In genomic region chr2:167605178-167605794, GRCm38 (mm10) we compare ENCODE assay signal across 8 mouse cellular contexts. TPM values are rescaled to one million over a fixed set of nuclear protein-coding genes. Genes with fewer than 3 reads are reported as not detected.
DNase-seq lines count a peak whose midpoint lies in the region; ATAC-seq and TF ChIP-seq lines count a peak whose summit lies in the region.

No protein-coding gene starts in this region.

- H3K9ac ChIP-seq in ES-E14 (ENCODE audit: insufficient read depth, low read depth, low read length, poor library complexity, severe bottlenecking), result no peak overlapping the region
- no peak overlapping the region for H3K9ac ChIP-seq in lung, embryonic 15.5 days

- no peaks in the 10 kb centered on the region for H3K9me3 ChIP-seq in ES-E14 (ENCODE audit: control insufficient read depth, insufficient read depth, low read depth, low read length)
- no peaks in the 10 kb centered on the region for H3K9me3 ChIP-seq in hindbrain, embryonic 10.5 days
- no peaks in the 10 kb centered on the region for H3K9me3 ChIP-seq in lung, embryonic 15.5 days

- peaks cover 0 to 3% of the 10 kb centered on the region in 2 experiments; a peak in 1 of 4 replicates for H3K4me1 ChIP-seq in ES-E14 (ENCODE audit: control insufficient read depth in 2 of 2, insufficient read depth in 2 of 2, low read length in 2 of 2, poor library complexity in 1 of 2)
- H3K4me1 ChIP-seq in cerebellum, adult 2 months (ENCODE audit: control insufficient read depth, insufficient read depth, low read length), result no peaks in the 10 kb centered on the region
- peaks cover 29% of the 10 kb centered on the region for H3K4me1 ChIP-seq in hindbrain, embryonic 10.5 days (replicated peaks)
- H3K4me1 ChIP-seq in lung, embryonic 15.5 days, result peaks cover 21% of the 10 kb centered on the region

- peak; percentile 90 for ATAC-seq in frontal cortex, adult (ENCODE audit: low TSS enrichment)
- ATAC-seq in lung, embryonic 15.5 days (ENCODE audit: borderline replicate concordance, extremely low read depth, low FRiP score, low TSS enrichment), result peak; percentile 40; the same call in 1 of the 2 replicates

- no peak overlapping the region for H3K4me3 ChIP-seq in ES-E14 (ENCODE audit: insufficient read depth in 1 of 2, low read depth in 1 of 2, low read length in 2 of 2, poor library complexity in 1 of 2, severe bottlenecking in 1 of 2)
- H3K4me3 ChIP-seq in cerebellum, adult 2 months (replicated peaks; ENCODE audit: insufficient read depth, low read depth, low read length), result no peak overlapping the region
- no peak overlapping the region for H3K4me3 ChIP-seq in hindbrain, embryonic 10.5 days
- H3K4me3 ChIP-seq in lung, embryonic 15.5 days, result no peak overlapping the region

- peak; percentile 96 for TF ChIP-seq CTCF in cerebellum, adult 2 months (IDR thresholded peaks at IDR 0.05; ENCODE audit: borderline replicate concordance, insufficient read depth, low read depth, low read length)

- no peaks in the 10 kb centered on the region for H3K27me3 ChIP-seq in cerebellum, adult 2 months (ENCODE audit: control insufficient read depth, insufficient read depth, low read length)
- H3K27me3 ChIP-seq in hindbrain, embryonic 10.5 days (ENCODE audit: insufficient read depth, poor library complexity, severe bottlenecking), result peaks cover 31% of the 10 kb centered on the region
- no peaks in the 10 kb centered on the region for H3K27me3 ChIP-seq in lung, embryonic 15.5 days

- TF ChIP-seq POLR2A in cerebellum, adult 2 months (IDR thresholded peaks at IDR 0.05; ENCODE audit: borderline replicate concordance, insufficient read depth, low read length), result no peak

- in situ Hi-C loops in ES-E14 (cut with MboI; ENCODE audit: low sequenced_read_pairs in 2 of 2, unreplicated experiment in 2 of 2), result no loop called here

- no peak overlapping the region for H3K27ac ChIP-seq in ES-E14 (ENCODE audit: insufficient read depth, low read depth, low read length, poor library complexity, severe bottlenecking)
- H3K27ac ChIP-seq in cerebellum, adult 2 months (ENCODE audit: insufficient read depth, low read length), result no peak overlapping the region
- no peak overlapping the region for H3K27ac ChIP-seq in hindbrain, embryonic 10.5 days
- no peak overlapping the region for H3K27ac ChIP-seq in lung, embryonic 15.5 days

- H3K36me3 ChIP-seq in ES-E14 (ENCODE audit: control insufficient read depth, insufficient read depth, low read length, poor library complexity, severe bottlenecking), result peaks cover 16% of the 10 kb centered on the region
- H3K36me3 ChIP-seq in hindbrain, embryonic 10.5 days, result peaks cover 30% of the 10 kb centered on the region
- H3K36me3 ChIP-seq in lung, embryonic 15.5 days, result peaks cover 21% of the 10 kb centered on the region

- WGBS in cerebellum, adult 2 months, result 35% methylated on average over 11 of the region's 11 CpGs
- 25% methylated on average over 11 of the region's 11 CpGs for WGBS in hindbrain, embryonic 10.5 days
- WGBS in lung, embryonic 15.5 days, result 28% methylated on average over 11 of the region's 11 CpGs

- peak; percentile 68 for DNase-seq in ES-E14 (ENCODE audit: low read depth, low spot score)
- DNase-seq in cerebellum, adult 2 months, result peak; percentile 68 to 77
- DNase-seq in hindbrain, embryonic 10.5 days (ENCODE audit: low spot score), result peak; percentile 88
- peak; percentile 83 for DNase-seq in layer of hippocampus, adult 9-10 months (ENCODE audit: low spot score)
- peak; percentile 85 for DNase-seq in ovary, postnatal 14 days (ENCODE audit: low spot score)
- peak; percentile 66 to 91 for DNase-seq in thymus, postnatal 10 days (ENCODE audit: low spot score in 2 of 2)

- H3K4me2 ChIP-seq in lung, embryonic 15.5 days, result no peak overlapping the region

TF ChIP-seq in ES-E14, 5 proteins besides CTCF, POLR2A, EP300 and RAD21:
- TF ChIP-seq ZNF384 (IDR thresholded peaks at IDR 0.05; ENCODE audit: low read depth, low read length) (no peak), CHD2 (IDR thresholded peaks at IDR 0.05; ENCODE audit: low read depth, low read length) (no peak), HCFC1 (IDR thresholded peaks at IDR 0.05; ENCODE audit: borderline replicate concordance, insufficient read depth, low read length) (no peak), ZC3H11A (IDR thresholded peaks at IDR 0.05; ENCODE audit: borderline replicate concordance, low read depth, low read length) (peak; percentile 94), MAFK (IDR thresholded peaks at IDR 0.05; ENCODE audit: insufficient read depth, low read depth, low read length) (no peak)

RNA-seq across cellular contexts. Expression of gene Ube2v1, which starts 26.6 kb away (rescaled TPM):
- 68.2 and 115 TPM in 2 replicates for total RNA-seq in ES-E14 (2012; rRNA removed)
- 195 and 219 TPM in 2 replicates for polyA plus RNA-seq in cerebellum, adult 2 months (2012; rRNA removed)
- 385 and 396 TPM in 2 replicates for polyA plus RNA-seq in hindbrain, embryonic 10.5 days (2016; fragmentation: Nextera tagmentation; extraction: Ambion mirVana)
- 280 and 282 TPM in 2 replicates for polyA plus RNA-seq in lung, embryonic 15.5 days (2015; fragmentation: Nextera tagmentation; extraction: Ambion mirVana)

RNA-seq across cellular contexts. Expression of gene Gm20431, which starts 56.0 kb away (rescaled TPM):
- total RNA-seq in ES-E14 (2012; rRNA removed), result 21.9 and 37.4 TPM in 2 replicates
- 12.2 and 15.1 TPM in 2 replicates for polyA plus RNA-seq in cerebellum, adult 2 months (2012; rRNA removed)
- polyA plus RNA-seq in hindbrain, embryonic 10.5 days (2016; fragmentation: Nextera tagmentation; extraction: Ambion mirVana), result 4.1 and 6.7 TPM in 2 replicates
- 3.2 and 3.5 TPM in 2 replicates for polyA plus RNA-seq in lung, embryonic 15.5 days (2015; fragmentation: Nextera tagmentation; extraction: Ambion mirVana)
